Mouse (Mus musculus) C2C12 (cell line): Measurements from ENCODE around the gene Fam20c.

Source experiments
- CTCF ChIP-seq: IDR thresholded peaks from one replicate; pipeline ENCODE4 v1.5.1; 2011; ENCODE audit not compliant: control insufficient read depth, insufficient read depth, insufficient read length
- MAX ChIP-seq: IDR thresholded peaks from one replicate; pipeline ENCODE4 v1.6.1; 2011; ENCODE audit warnings: mild to moderate bottlenecking, control low read depth
- USF1 ChIP-seq: IDR thresholded peaks from one replicate; pipeline ENCODE4 v1.6.1; 2011; ENCODE audit warnings: low read depth, mild to moderate bottlenecking, control low read depth, moderate library complexity

DNA sequence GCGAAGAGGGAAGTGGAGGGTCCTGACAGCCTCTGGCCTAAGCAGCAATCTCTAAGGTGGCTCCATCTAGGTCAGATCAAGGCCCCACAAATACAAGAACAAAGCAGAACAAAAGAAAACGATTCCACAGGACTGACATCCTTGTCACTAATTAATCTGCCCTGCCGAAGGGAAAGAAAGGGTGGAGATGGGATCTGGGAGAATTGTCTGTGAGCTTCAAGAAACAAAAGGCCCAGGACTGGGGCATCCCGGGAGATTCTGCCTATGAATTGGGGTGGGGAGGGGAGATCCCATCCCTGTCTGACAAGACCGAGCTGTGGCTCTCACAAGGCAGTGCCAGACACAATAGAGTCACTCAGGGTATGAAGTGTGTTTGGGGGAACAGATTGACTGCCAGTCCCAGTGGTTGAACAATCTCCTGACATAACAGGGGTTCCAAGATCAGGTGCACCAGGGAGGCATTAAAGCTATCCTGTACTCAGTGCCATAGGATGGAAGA lies 7.6 kb downstream of the Fam20c start:
- TF ChIP-seq CTCF (no peak), USF1 (no peak), MAX (no peak)
